Mouse (Mus musculus): ENCODE data around the gene Ddx51. TPM values are rescaled to one million over a fixed set of nuclear protein-coding genes. Genes with fewer than 3 reads are reported as not detected.

Ddx51 gene
- polyA plus RNA-seq, 1 experiment from 2014 or later = 11.3 TPM

DNA sequence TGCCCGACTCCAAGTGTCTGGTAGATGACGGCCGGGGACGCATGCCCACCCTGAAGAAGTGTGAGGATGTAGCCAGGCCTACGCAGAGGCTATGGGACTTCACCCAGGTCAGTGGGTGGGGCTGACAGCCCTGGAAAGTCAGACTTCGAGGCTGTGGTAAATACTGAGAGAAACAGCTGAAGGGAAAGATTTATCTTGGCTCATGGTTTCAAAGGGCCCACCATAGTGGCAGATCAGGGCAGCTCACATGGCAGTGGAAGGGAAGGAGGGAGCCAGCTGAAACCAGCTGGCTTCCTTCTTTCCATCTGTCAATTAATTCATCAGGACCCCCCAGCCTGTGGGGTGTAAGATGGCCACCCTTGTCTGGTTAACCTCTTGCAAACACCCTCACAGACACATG is 34.0 kb upstream of the Ddx51 start:
- Histone ChIP-seq H3K9me3 (replicated peaks) (no peaks in the 10 kb centered on the region), H3K4me3 (replicated peaks) (no peak overlapping the region), H3K9ac (no peak overlapping the region), H3K36me3 (replicated peaks) (no peaks in the 10 kb centered on the region), H3K27me3 (no peaks in the 10 kb centered on the region), H3K4me1 (replicated peaks) (no peaks in the 10 kb centered on the region), H3K4me2 (no peak overlapping the region), H3K27ac (replicated peaks) (no peak overlapping the region)
- 67% methylated on average over 6 of the region's 6 CpGs for WGBS (ENCODE audit: insufficient replicate concordance)
- ATAC-seq (ENCODE audit: insufficient read depth) = no peak

- WGBS (ENCODE audit: insufficient replicate concordance) = 55% methylated on average over 2 of the region's 2 CpGs
- no peak overlapping the region for H3K27ac ChIP-seq (replicated peaks)
- ATAC-seq (ENCODE audit: insufficient read depth) = no peak
Measured at GRCm38 (mm10) chr5:110624319-110624718, 28.9 kb upstream of the Ddx51 start.

DNA sequence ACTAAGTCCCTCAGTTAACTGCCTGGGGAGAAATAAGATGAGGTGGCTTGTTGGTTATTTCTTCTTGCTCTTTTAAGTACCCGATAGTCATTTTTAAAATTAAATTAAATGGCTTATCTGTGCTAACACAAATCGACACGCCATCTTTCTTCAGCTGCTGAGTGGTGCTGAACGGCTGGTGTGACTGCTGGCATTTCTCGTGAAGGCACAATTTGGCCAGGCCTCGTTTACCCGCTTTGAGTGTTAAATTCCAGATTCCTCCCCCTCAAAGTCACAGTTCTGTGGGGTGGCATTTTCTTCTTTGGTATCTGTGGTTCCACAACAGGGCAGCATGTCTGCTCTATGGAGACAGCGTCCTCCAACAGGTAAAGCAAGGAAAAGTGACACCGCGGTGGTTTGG is 25.9 kb upstream of the Ddx51 start:
- WGBS (ENCODE audit: insufficient replicate concordance) = 70% methylated on average over 10 of the region's 10 CpGs
- no peak for ATAC-seq (ENCODE audit: insufficient read depth)
- no peak overlapping the region for H3K27ac ChIP-seq (replicated peaks)

More at GRCm38 (mm10) chr5:110624319-110624718, 28.9 kb upstream of the Ddx51 start:
- Histone ChIP-seq H3K36me3 (replicated peaks) (no peaks in the 10 kb centered on the region), H3K9me3 (replicated peaks) (no peaks in the 10 kb centered on the region), H3K9ac (no peak overlapping the region), H3K27me3 (peaks cover 25% of the 10 kb centered on the region), H3K4me3 (replicated peaks) (no peak overlapping the region), H3K4me2 (no peak overlapping the region), H3K4me1 (replicated peaks) (no peaks in the 10 kb centered on the region)

DNA sequence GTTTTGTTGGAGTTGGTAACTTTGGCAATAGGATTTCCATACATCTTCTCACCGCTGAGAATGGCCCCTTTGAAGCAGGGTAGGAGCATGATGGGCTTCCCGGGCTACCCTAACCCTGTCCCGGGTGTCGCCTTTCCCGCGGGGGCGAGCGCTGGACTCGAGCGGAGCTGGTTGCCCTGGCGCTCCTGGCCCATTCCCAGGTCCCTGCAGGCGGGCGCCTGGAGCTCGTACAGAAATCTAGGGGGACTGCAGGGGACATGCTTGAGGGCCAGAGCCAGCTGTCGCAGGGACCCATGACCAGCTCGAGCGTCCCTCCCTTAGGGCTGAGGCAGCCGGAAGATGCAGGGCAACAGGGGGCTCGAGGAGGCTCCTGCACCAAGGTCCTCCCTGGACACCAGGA is 25.1 kb upstream of the Ddx51 start:
- peaks cover 32% of the 10 kb centered on the region for H3K27me3 ChIP-seq
- H3K4me1 ChIP-seq (replicated peaks) = no peaks in the 10 kb centered on the region
- H3K9me3 ChIP-seq (replicated peaks) = no peaks in the 10 kb centered on the region
- H3K27ac ChIP-seq (replicated peaks) = no peak overlapping the region
- no peak overlapping the region for H3K4me3 ChIP-seq (replicated peaks)
- no peak overlapping the region for H3K9ac ChIP-seq
- no peak for ATAC-seq (ENCODE audit: insufficient read depth)
- 22% methylated on average over 19 of the region's 19 CpGs for WGBS (ENCODE audit: insufficient replicate concordance)
- no peaks in the 10 kb centered on the region for H3K36me3 ChIP-seq (replicated peaks)
- H3K4me2 ChIP-seq = no peak overlapping the region

More for the DNA sequence above, 25.9 kb upstream of the Ddx51 start:
- no peaks in the 10 kb centered on the region for H3K36me3 ChIP-seq (replicated peaks)
- H3K4me1 ChIP-seq (replicated peaks) = no peaks in the 10 kb centered on the region
- H3K9ac ChIP-seq = no peak overlapping the region
- H3K4me2 ChIP-seq = no peak overlapping the region
- peaks cover 32% of the 10 kb centered on the region for H3K27me3 ChIP-seq
- no peaks in the 10 kb centered on the region for H3K9me3 ChIP-seq (replicated peaks)
- no peak overlapping the region for H3K4me3 ChIP-seq (replicated peaks)

GRCm38 (mm10) chr5:110629525-110630120 is 23.6 kb upstream of the Ddx51 start:
- no peak overlapping the region for H3K9ac ChIP-seq
- H3K27me3 ChIP-seq = peaks cover 31% of the 10 kb centered on the region
- H3K9me3 ChIP-seq (replicated peaks) = no peaks in the 10 kb centered on the region
- no peak for ATAC-seq (ENCODE audit: insufficient read depth)
- H3K27ac ChIP-seq (replicated peaks) = no peak overlapping the region
- WGBS (ENCODE audit: insufficient replicate concordance) = 51% methylated on average over 2 of the region's 2 CpGs
- H3K4me1 ChIP-seq (replicated peaks) = no peaks in the 10 kb centered on the region
- no peak overlapping the region for H3K4me3 ChIP-seq (replicated peaks)
- H3K4me2 ChIP-seq = no peak overlapping the region
- no peaks in the 10 kb centered on the region for H3K36me3 ChIP-seq (replicated peaks)

GRCm38 (mm10) chr5:110635951-110636707 is 17.1 kb upstream of the Ddx51 start:
- Histone ChIP-seq H3K9ac (no peak overlapping the region), H3K4me2 (no peak overlapping the region), H3K9me3 (replicated peaks) (no peaks in the 10 kb centered on the region), H3K4me3 (replicated peaks) (no peak overlapping the region), H3K36me3 (replicated peaks) (no peaks in the 10 kb centered on the region), H3K4me1 (replicated peaks) (0 out of 2 replicates have a peak, but pooled peaks cover 3% of the 10 kb centered on the region), H3K27me3 (0 out of 2 replicates have a peak, but pooled peaks cover 3% of the 10 kb centered on the region), H3K27ac (replicated peaks) (no peak overlapping the region)
- WGBS (ENCODE audit: insufficient replicate concordance) = 28% methylated on average over 6 of the region's 6 CpGs
- ATAC-seq (ENCODE audit: insufficient read depth) = no peak

DNA sequence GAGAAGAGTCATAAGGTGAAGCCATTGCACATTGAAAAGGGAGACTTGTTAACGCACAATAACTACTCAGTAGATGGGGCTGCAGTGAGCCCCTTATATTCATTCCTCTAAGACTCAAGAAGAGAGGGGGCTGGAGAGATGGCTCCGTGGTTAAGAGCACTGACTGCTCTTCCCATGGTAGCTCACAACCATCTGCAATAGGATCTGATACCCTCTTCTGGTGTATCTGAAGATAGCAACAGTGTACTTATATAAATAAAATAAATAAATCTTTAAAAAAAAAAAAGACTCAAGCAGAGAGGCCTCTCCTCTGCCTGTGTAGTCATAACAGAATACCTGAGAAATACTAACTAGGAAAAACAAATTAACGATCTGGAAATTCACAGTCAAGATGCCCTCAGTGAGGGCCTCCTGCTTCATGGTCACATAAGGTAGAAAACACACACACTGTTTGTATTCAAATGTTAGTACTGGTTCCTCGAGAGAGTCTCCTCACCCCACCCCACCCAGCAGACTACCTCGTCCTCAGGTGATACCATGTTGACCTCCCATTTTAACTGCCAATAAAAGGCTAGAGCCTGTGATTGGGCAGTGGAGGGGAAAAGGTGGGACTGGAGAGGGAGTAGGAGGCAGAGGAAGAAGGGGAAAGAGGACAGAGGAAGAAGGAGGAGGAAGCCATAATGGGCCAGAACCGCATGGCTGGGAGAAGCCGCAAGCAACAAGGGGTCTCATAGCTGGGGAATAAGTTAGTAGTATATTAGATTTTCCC is 14.8 kb upstream of the Ddx51 start:
- Histone ChIP-seq H3K9ac (no peak overlapping the region), H3K36me3 (replicated peaks) (no peaks in the 10 kb centered on the region), H3K4me2 (no peak overlapping the region), H3K9me3 (replicated peaks) (no peaks in the 10 kb centered on the region), H3K27me3 (0 out of 2 replicates have a peak, but pooled peaks cover 3% of the 10 kb centered on the region), H3K4me3 (replicated peaks) (no peak overlapping the region), H3K4me1 (replicated peaks) (0 out of 2 replicates have a peak, but pooled peaks cover 3% of the 10 kb centered on the region), H3K27ac (replicated peaks) (no peak overlapping the region)
- WGBS (ENCODE audit: insufficient replicate concordance) = 58% methylated on average over 7 of the region's 7 CpGs
- ATAC-seq (ENCODE audit: insufficient read depth) = no peak

- no peak for ATAC-seq (ENCODE audit: insufficient read depth)
- peak overlapping the region; percentile 40; the same call in 1 of the 2 replicates for H3K4me2 ChIP-seq
- no peak overlapping the region for H3K27ac ChIP-seq (replicated peaks)
- 18% methylated on average over 12 of the region's 12 CpGs for WGBS (ENCODE audit: insufficient replicate concordance)
- H3K9me3 ChIP-seq (replicated peaks) = no peaks in the 10 kb centered on the region
- H3K4me3 ChIP-seq (replicated peaks) = no peak overlapping the region
- 0 out of 2 replicates have a peak, but pooled peaks cover 3% of the 10 kb centered on the region for H3K4me1 ChIP-seq (replicated peaks)
- no peak overlapping the region for H3K9ac ChIP-seq
- no peaks in the 10 kb centered on the region for H3K36me3 ChIP-seq (replicated peaks)
- 0 out of 2 replicates have a peak, but pooled peaks cover 3% of the 10 kb centered on the region for H3K27me3 ChIP-seq
Measured at GRCm38 (mm10) chr5:110639459-110639858, 13.8 kb upstream of the Ddx51 start.

- peak; percentile 82 for ATAC-seq (ENCODE audit: insufficient read depth)
- H3K36me3 ChIP-seq (replicated peaks) = peaks cover 58% of the 10 kb centered on the region
- no peak overlapping the region for H3K9ac ChIP-seq
Measured at GRCm38 (mm10) chr5:110646377-110646776, 6.9 kb upstream of the Ddx51 start.

DNA sequence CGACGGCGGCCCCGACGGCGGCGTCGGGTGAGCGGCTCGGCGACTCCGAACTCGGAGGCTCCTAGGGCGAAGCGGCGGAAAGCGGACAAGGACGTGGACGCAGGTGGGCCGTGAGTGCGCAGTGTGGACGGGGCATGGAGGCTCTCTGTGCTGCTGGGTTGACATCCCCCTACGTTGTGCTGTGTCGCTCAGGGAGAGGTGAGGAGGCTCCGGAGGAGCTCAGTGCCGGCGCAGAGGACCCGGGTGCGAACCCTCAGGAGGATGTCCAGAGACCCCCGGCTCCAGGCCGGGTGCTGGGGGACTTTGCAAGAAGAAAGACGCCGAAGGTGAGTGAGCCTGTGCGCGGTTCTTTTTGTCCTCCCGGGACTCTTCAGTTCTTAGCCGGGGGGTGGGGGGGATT is 435 bp downstream of the Ddx51 start:
- WGBS (ENCODE audit: insufficient replicate concordance) = under 1% methylated on average over 33 of the region's 37 CpGs
- no peaks in the 10 kb centered on the region for H3K9me3 ChIP-seq (replicated peaks)
- H3K4me2 ChIP-seq = peak overlapping the region; percentile 97
- peak; percentile 35 for ATAC-seq (ENCODE audit: insufficient read depth)
- peaks cover 33% of the 10 kb centered on the region for H3K4me1 ChIP-seq (replicated peaks)
- H3K4me3 ChIP-seq (replicated peaks) = peak overlapping the region; percentile 94
- peak overlapping the region; percentile 80 for H3K9ac ChIP-seq
- H3K27me3 ChIP-seq = no peaks in the 10 kb centered on the region
- H3K36me3 ChIP-seq (replicated peaks) = peaks cover 69% of the 10 kb centered on the region
- peak overlapping the region; percentile 33; the same call in 1 of the 2 replicates for H3K27ac ChIP-seq (replicated peaks)

More at GRCm38 (mm10) chr5:110646377-110646776, 6.9 kb upstream of the Ddx51 start:
- Histone ChIP-seq H3K4me2 (peak overlapping the region; percentile 1; the same call in 1 of the 2 replicates), H3K27ac (replicated peaks) (peak overlapping the region; percentile 59), H3K4me1 (replicated peaks) (peaks cover 23% of the 10 kb centered on the region), H3K4me3 (replicated peaks) (no peak overlapping the region), H3K27me3 (no peaks in the 10 kb centered on the region), H3K9me3 (replicated peaks) (no peaks in the 10 kb centered on the region)

- Histone ChIP-seq H3K27me3 (no peaks in the 10 kb centered on the region), H3K9me3 (replicated peaks) (no peaks in the 10 kb centered on the region), H3K36me3 (replicated peaks) (peaks cover 84% of the 10 kb centered on the region), H3K4me3 (replicated peaks) (no peak overlapping the region), H3K4me2 (no peak overlapping the region), H3K4me1 (replicated peaks) (peaks cover 2% of the 10 kb centered on the region), H3K27ac (replicated peaks) (no peak overlapping the region), H3K9ac (no peak overlapping the region)
- no peak for ATAC-seq (ENCODE audit: insufficient read depth)
Measured at GRCm38 (mm10) chr5:110659682-110660081, 6.4 kb downstream of the Ddx51 start.
